In genomic region chr19:56385546-56385945, GRCm38 (mm10) we compare ENCODE assay signal across 21 mouse cellular contexts. TPM values are rescaled to one million over a fixed set of nuclear protein-coding genes. Genes with fewer than 3 reads are reported as not detected.
DNase-seq lines count a peak whose midpoint lies in the region; TF ChIP-seq lines count a peak whose summit lies in the region.
"Had no signal": no experiment of that assay in that cellular context is flagged by ENCODE, and none has a peak within 500 bp of the region (broad histone marks: within the 10 kb centered on the region; RNA-seq: fewer than 3 reads in every experiment).

No protein-coding gene starts in this region.

- no peak overlapping the region for H3K27ac ChIP-seq in CH12.LX (ENCODE audit: insufficient read depth, low read depth)
- H3K27ac ChIP-seq: embryonic facial prominence, embryonic 13.5 days; embryonic facial prominence, embryonic 15.5 days; forebrain, embryonic 10.5 days; forebrain, embryonic 12.5 days had no signal

- no peak overlapping the region for H3K4me3 ChIP-seq in CH12.LX (replicated peaks in 1 of 3; ENCODE audit: low read depth in 2 of 3, low read length in 2 of 3, poor library complexity in 1 of 3)
- H3K4me3 ChIP-seq: embryonic facial prominence, embryonic 13.5 days; embryonic facial prominence, embryonic 15.5 days; erythroblast, embryonic 14.5 days; forebrain, embryonic 10.5 days; forebrain, embryonic 12.5 days had no signal

- dilution Hi-C loops in CH12.LX (cut with MboI; ENCODE audit: extremely low pct_ligation_motif_present, extremely low pct_unique_long_range_greater_than_20kb, low sequenced_read_pairs): no loop called here

- DNase-seq in CH12.LX (ENCODE audit: extremely low read depth) (no peak), ES-CJ7 (ENCODE audit: low read depth, low spot score) (peak; percentile 35), ZHBTc4 (ENCODE audit: low read depth, low spot score) (peak; percentile 58)
- no peak for DNase-seq in kidney, adult 9 months
- no peak for DNase-seq in urinary bladder, postnatal 4 days (ENCODE audit: low spot score in 2 of 2)
- DNase-seq: adrenal gland, adult 2 months; adrenal gland, postnatal 10 days; adrenal gland, postnatal 25 days; cerebellum, adult 11 months; cerebellum, adult 18-20 months; cerebellum, adult 8-10 months; cerebellum, adult 9-11 months; cerebellum, postnatal 14 days; cerebellum, postnatal 36 days; embryo, embryonic 11 days had no signal

- no peaks in the 10 kb centered on the region for H3K9me3 ChIP-seq in CH12.LX (replicated peaks; ENCODE audit: low read length)
- H3K9me3 ChIP-seq: embryonic facial prominence, embryonic 13.5 days; embryonic facial prominence, embryonic 15.5 days; forebrain, embryonic 10.5 days; forebrain, embryonic 12.5 days had no signal

- no peak for TF ChIP-seq RAD21 in CH12.LX (IDR thresholded peaks at IDR 0.05; ENCODE audit: low read depth, low read length)

- in situ Hi-C loops in CH12.LX (cut with MboI; ENCODE audit: low pct_ligation_motif_present, low pct_unique_long_range_greater_than_20kb, low sequenced_read_pairs): no loop called here

- H3K9ac ChIP-seq in CH12.LX (ENCODE audit: insufficient read depth, low read depth): no peak overlapping the region
- H3K9ac ChIP-seq: embryonic facial prominence, embryonic 13.5 days; embryonic facial prominence, embryonic 15.5 days; forebrain, embryonic 12.5 days had no signal

- H3K4me2 ChIP-seq in CH12.LX (ENCODE audit: insufficient read depth, low read depth, poor library complexity, severe bottlenecking): no peak overlapping the region
- H3K4me2 ChIP-seq: embryonic facial prominence, embryonic 13.5 days; embryonic facial prominence, embryonic 15.5 days; forebrain, embryonic 12.5 days had no signal

- H3K27me3 ChIP-seq in CH12.LX (replicated peaks): no peaks in the 10 kb centered on the region
- H3K27me3 ChIP-seq: embryonic facial prominence, embryonic 13.5 days; embryonic facial prominence, embryonic 15.5 days; forebrain, embryonic 12.5 days had no signal

- no peak for TF ChIP-seq POLR2A in CH12.LX (IDR thresholded peaks at IDR 0.05; ENCODE audit: low read depth, low read length)

- no peak for TF ChIP-seq EP300 in CH12.LX (IDR thresholded peaks at IDR 0.05; ENCODE audit: low read length)

- H3K79me2 ChIP-seq in CH12.LX (replicated peaks; ENCODE audit: control insufficient read depth, extremely low read depth, insufficient read depth, poor library complexity, severe bottlenecking): no peaks in the 10 kb centered on the region

- no peaks in the 10 kb centered on the region for H3K4me1 ChIP-seq in CH12.LX (ENCODE audit: control insufficient read depth in 1 of 2, insufficient read depth in 2 of 2)
- H3K4me1 ChIP-seq: embryonic facial prominence, embryonic 13.5 days; embryonic facial prominence, embryonic 15.5 days; forebrain, embryonic 10.5 days; forebrain, embryonic 12.5 days had no signal

- no peaks in the 10 kb centered on the region for H3K36me3 ChIP-seq in CH12.LX (replicated peaks in 1 of 2; ENCODE audit: control insufficient read depth in 1 of 2, insufficient read depth in 1 of 2, low read length in 1 of 2)
- H3K36me3 ChIP-seq: embryonic facial prominence, embryonic 13.5 days; embryonic facial prominence, embryonic 15.5 days; forebrain, embryonic 10.5 days; forebrain, embryonic 12.5 days had no signal

- TF ChIP-seq CTCF in CH12.LX (conservative IDR thresholded peaks at IDR 0.05 in 1 of 2, IDR thresholded peaks at IDR 0.05 in 1 of 2; ENCODE audit: low read depth in 2 of 2, low read length in 2 of 2): no peak

TF ChIP-seq in CH12.LX, 34 proteins besides CTCF, POLR2A, EP300 and RAD21:
- TF ChIP-seq POLR2AphosphoS2 (IDR thresholded peaks at IDR 0.05; ENCODE audit: low read depth, low read length) (no peak), ZNF384 (IDR thresholded peaks at IDR 0.05; ENCODE audit: low read depth, low read length) (0 out of 2 replicates have a peak, but pooled peaks have one; percentile 42), ZKSCAN1 (IDR thresholded peaks at IDR 0.05; ENCODE audit: borderline replicate concordance, low read depth, low read length) (no peak), ELF1 (IDR thresholded peaks at IDR 0.05; ENCODE audit: low read depth, low read length) (no peak)

RNA-seq across cellular contexts. Expression of gene Nrap, which starts 4.3 kb away (rescaled TPM):
- total RNA-seq in CH12.LX (2012; rRNA removed): 0.88 and 1.5 TPM in 2 replicates
- total RNA-seq in CH12.LX (2014; rRNA removed): 0.04 TPM in 1 of 2 replicates, not detected in the other
- 0.15 and 0.17 TPM in 2 replicates for polyA plus RNA-seq in CH12.LX (2012; ENCODE audit: insufficient read length, low read depth)
- total RNA-seq: adrenal gland, adult 2 months had no signal
- polyA plus RNA-seq: adrenal gland, adult 2 months; embryonic facial prominence, embryonic 11.5 days had no signal

RNA-seq across cellular contexts. Expression of gene Casp7, which starts 11.4 kb away (rescaled TPM):
- total RNA-seq in CH12.LX (2012; rRNA removed): 6.3 and 6.7 TPM in 2 replicates
- 8.8 and 11.8 TPM in 2 replicates for total RNA-seq in CH12.LX (2014; rRNA removed)
- polyA plus RNA-seq in CH12.LX (2012; ENCODE audit: insufficient read length, low read depth): 5.8 and 6.8 TPM in 2 replicates

Comparison
In these comparisons a context has a peak if more than half of its experiments do, and no peak if none do; other contexts are left out.
1. DNase-seq: peak in ES-CJ7 (single experiment) and ZHBTc4 (single experiment); none in CH12.LX (single experiment), kidney, adult 9 months (single experiment) and urinary bladder, postnatal 4 days (0 of 2).